Mouse (Mus musculus) hindbrain, embryonic 12.5 days (tissue): ENCODE data around the gene Tmod2. TPM values are rescaled to one million over a fixed set of nuclear protein-coding genes. Genes with fewer than 3 reads are reported as not detected.

Experiments
- ATAC-seq: fragments of 200-750 bp; cut with Nextera tagmentation; 2 replicates; pipeline ENCODE4 v1.8.0; 2017; ENCODE audit warnings: moderate TSS enrichment; ENCODE audit not compliant: low FRiP score
- H3K27ac ChIP-seq: fragments of 300-500 bp; sonication (generic); 2 replicates; pipeline ENCODE4 v1.5.1; 2016; ENCODE audit warnings: mild to moderate bottlenecking
- H3K27me3 ChIP-seq: fragments of 300-500 bp; sonication (generic); 2 replicates; pipeline ENCODE4 v1.6.1; 2016; ENCODE audit warnings: mild to moderate bottlenecking
- H3K36me3 ChIP-seq: fragments of 300-500 bp; sonication (generic); 2 replicates; pipeline ENCODE4 v1.6.1; 2016; ENCODE audit warnings: mild to moderate bottlenecking
- H3K4me1 ChIP-seq: fragments of 300-500 bp; sonication (generic); 2 replicates; pipeline ENCODE4 v1.6.1; 2016
- H3K4me2 ChIP-seq: fragments of 300-500 bp; sonication (generic); replicated peaks from 2 replicates; pipeline ENCODE4 v1.6.1; 2016; ENCODE audit warnings: mild to moderate bottlenecking
- H3K4me3 ChIP-seq: fragments of 300-500 bp; sonication (generic); 2 replicates; pipeline ENCODE4 v1.5.1; 2016; ENCODE audit warnings: mild to moderate bottlenecking
- H3K9ac ChIP-seq: fragments of 300-500 bp; sonication (generic); 2 replicates; pipeline ENCODE4 v1.6.1; 2016; ENCODE audit warnings: mild to moderate bottlenecking, moderate library complexity
- H3K9me3 ChIP-seq: fragments of 300-500 bp; sonication (generic); replicated peaks from 2 replicates; pipeline ENCODE4 v1.6.1; 2016; ENCODE audit warnings: mild to moderate bottlenecking
- WGBS: fragments of 180-500 bp; shearing (Covaris S2); methylation state at CpG from one replicate; pipeline ENCODE4 v1.1.7; 2016; 5-methylcytosine and 5-hydroxymethylcytosine counted together
- polyA plus RNA-seq: library from polyadenylated mRNA; unstranded; fragments of >200 nt; fragmentation: Nextera tagmentation; extraction: Ambion mirVana; gene quantifications from 2 replicates; pipeline ENCODE4 v1.2.1, GENCODE M21; 2016

Tmod2 gene
- polyA plus RNA-seq, 1 experiment from 2014 or later = 110 TPM

DNA sequence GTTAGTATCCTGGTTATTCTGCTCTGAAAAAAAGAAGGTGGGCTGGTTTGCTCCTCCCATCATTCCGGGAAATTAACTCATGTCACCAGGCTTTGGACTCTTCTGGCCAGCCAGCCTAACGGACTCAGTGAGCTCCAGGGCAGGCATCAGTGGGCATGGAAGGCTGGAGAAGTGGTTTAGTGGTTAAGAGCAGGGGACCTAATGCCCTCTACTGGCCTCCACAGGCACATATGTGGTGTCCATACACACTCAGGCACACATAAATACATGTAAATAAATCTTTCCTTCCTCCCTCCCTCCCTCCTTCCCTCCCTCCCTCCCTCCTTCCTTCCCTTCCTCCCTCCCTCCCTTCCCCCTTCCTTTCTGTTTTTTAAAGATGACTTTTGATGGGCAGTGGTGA, 47.9 kb downstream of the Tmod2 start:
- Histone ChIP-seq H3K4me3 (no peak overlapping the region), H3K27me3 (no peaks in the 10 kb centered on the region), H3K4me2 (no peak overlapping the region), H3K9ac (no peak overlapping the region), H3K36me3 (no peaks in the 10 kb centered on the region), H3K27ac (no peak overlapping the region), H3K9me3 (no peaks in the 10 kb centered on the region), H3K4me1 (no peaks in the 10 kb centered on the region)
- no peak for ATAC-seq
- 42% methylated on average over 2 of the region's 2 CpGs for WGBS

DNA sequence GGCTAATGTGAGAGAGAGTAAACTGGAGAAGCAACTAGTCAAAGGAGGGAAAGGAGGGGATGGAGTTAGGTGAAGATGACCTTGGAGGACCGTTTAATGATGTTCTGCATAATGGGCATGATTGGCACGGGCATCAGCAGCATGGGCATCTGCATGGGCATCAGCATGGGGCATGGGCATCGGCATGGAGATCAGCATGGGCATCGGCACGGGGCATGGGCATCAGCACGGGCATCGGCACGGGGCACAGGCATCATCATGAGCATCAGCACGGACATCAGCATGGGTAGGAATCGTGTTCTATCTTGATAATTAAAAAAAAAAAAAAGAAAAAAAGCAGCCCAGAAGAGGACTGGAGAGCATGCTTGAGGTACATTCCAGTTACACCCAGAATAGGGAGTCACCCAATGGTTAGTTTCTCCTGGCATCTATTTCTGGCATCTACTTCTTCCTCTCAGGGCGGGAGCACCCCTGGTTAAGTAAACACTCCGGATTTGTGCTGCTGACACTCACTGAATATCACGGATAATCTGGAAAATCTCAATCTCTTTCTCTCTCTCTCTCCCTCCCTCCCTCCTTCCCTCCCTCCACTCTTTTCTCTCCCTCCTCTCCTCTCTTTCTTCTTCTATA, 50.0 kb downstream of the Tmod2 start:
- no peak for ATAC-seq
- no peaks in the 10 kb centered on the region for H3K9me3 ChIP-seq
- no peak overlapping the region for H3K4me2 ChIP-seq
- H3K9ac ChIP-seq = no peak overlapping the region
- no peaks in the 10 kb centered on the region for H3K27me3 ChIP-seq
- H3K36me3 ChIP-seq = no peaks in the 10 kb centered on the region
- H3K4me3 ChIP-seq = no peak overlapping the region
- H3K27ac ChIP-seq = no peak overlapping the region
- H3K4me1 ChIP-seq = peaks cover 9% of the 10 kb centered on the region
- 87% methylated on average over 13 of the region's 13 CpGs for WGBS

DNA sequence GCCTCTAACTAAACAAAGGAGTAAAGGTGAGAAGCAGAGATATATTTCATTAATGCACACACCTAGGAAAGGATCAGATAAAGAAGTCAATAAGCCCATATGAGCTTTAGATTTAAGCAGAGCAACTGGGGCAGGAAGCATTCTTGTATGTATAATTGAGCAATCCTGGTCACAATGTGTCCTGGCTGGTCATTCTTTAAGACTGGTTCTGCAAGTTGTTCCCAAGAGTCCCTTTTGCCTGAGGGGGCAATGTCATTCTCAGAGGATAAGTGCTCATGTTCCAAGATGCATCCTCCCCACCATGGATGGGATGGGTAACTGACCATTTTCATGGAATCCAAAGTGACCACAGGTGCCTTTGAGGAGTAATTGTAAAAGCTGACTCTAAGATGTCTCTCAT, 50.8 kb downstream of the Tmod2 start:
- Histone ChIP-seq H3K9ac (no peak overlapping the region), H3K9me3 (no peaks in the 10 kb centered on the region), H3K4me2 (no peak overlapping the region), H3K36me3 (no peaks in the 10 kb centered on the region), H3K4me1 (peaks cover 9% of the 10 kb centered on the region), H3K27me3 (no peaks in the 10 kb centered on the region), H3K27ac (no peak overlapping the region), H3K4me3 (no peak overlapping the region)
- no peak for ATAC-seq

DNA sequence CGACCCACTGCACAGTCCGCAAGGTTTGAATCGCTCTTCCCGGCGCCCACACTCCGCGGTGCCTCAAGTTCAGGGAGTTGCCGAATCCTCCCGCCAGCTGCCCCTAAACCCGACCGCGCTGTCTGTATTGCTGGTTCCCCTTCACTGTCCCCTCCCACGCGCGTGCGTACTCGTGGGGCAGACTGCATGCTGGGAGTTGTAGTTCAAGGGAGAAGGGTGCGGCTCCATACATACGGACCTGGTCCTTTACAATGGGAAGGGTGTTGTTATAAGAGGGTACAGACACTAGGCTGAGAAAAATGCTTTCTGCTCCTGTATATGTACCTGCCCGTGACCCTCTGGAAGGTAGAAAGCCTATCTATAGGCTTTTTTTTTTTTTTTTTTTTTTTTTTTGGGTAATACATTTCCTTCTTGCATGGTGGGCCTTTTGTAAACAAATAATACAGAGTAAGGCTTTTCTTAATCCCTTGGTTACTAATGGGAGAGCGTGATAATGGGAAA, 51.6 kb downstream of the Tmod2 start, which contains the start of gene Tmod3:
Gene Tmod3 (minus strand): TSS at position 146 of the 501 bp plus-strand sequence.
- Histone ChIP-seq H3K9ac (peak within 1 kb of the TSS; percentile 86), H3K9me3 (no peaks in the 10 kb centered on the region), H3K27ac (peak within 1 kb of the TSS; percentile 81), H3K36me3 (no peaks in the 10 kb centered on the region), H3K4me3 (peak within 1 kb of the TSS; percentile 81), H3K4me2 (peak within 1 kb of the TSS; percentile 84), H3K4me1 (peaks cover 9% of the 10 kb centered on the region), H3K27me3 (no peaks in the 10 kb centered on the region)
- WGBS = 3% methylated on average over 21 of the region's 21 CpGs
- peak; percentile 98 for ATAC-seq

DNA sequence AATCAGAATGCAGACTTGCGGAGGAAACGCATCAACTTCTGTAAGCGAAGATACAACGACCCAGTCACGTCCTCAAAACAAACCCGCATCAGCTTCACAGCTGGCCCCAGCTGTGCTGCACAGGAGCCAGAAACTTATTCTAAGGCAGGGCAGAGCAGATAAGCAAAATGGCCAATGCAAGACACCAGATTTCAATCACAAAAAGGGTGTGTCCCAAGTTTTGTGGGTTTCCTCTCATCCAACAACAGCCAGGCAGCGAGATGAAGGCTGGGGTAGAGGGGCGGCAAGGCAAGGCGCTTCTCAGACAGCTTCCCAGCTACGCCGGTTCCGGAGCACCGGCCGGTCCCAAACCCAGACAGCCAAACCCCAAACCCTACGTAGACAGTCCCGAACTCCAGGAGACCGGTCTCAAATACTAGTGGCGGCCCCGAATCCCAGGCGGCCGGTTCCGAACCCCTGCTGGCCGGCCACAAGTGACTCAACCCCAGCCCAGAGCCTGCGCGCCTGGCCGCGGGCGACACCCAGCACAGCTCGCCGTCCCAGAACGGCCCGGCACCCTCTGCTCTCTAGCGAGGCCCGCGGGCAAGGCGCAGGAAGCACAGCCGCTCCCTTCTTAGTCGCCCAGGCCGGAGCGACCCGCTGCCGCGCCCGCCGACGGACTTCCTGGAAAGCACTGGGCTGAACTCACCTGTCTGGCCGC, 52.2 kb downstream of the Tmod2 start:
- under 1% methylated on average over 46 of the region's 47 CpGs for WGBS

DNA sequence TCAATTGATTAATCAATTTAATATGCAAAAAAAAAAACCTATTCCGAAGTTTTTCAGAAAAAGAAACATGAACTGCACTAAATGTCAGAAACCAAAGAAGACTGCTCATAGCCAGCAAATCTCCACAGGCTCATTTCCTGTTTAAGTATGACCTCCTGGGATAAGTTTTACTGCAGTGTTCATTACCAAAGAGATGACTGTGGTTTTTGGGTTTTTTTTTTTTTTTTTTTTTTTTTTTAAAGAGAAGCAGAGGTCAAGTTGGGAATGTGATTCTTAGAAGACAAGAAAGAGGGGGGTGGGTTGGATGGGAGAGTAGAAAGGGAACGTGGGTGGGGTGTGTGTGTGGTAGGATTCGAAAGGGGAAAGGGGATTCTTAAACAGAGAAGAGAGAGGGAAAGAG, 52.8 kb downstream of the Tmod2 start:
- Histone ChIP-seq H3K27me3 (no peaks in the 10 kb centered on the region), H3K36me3 (no peaks in the 10 kb centered on the region), H3K4me3 (peak overlapping the region; percentile 81), H3K4me2 (peak overlapping the region; percentile 84), H3K9me3 (no peaks in the 10 kb centered on the region), H3K4me1 (peaks cover 9% of the 10 kb centered on the region), H3K9ac (peak overlapping the region; percentile 86), H3K27ac (no peak overlapping the region)
- ATAC-seq = no peak
- 24% methylated on average over 3 of the region's 3 CpGs for WGBS

More for the DNA sequence above, 52.2 kb downstream of the Tmod2 start:
- H3K9me3 ChIP-seq = no peaks in the 10 kb centered on the region
- ATAC-seq = peak; percentile 93
- peak overlapping the region; percentile 84 for H3K4me2 ChIP-seq
- H3K9ac ChIP-seq = peak overlapping the region; percentile 86
- H3K27me3 ChIP-seq = no peaks in the 10 kb centered on the region
- peaks cover 9% of the 10 kb centered on the region for H3K4me1 ChIP-seq
- H3K27ac ChIP-seq = peak overlapping the region; percentile 81
- peak overlapping the region; percentile 81 for H3K4me3 ChIP-seq
- H3K36me3 ChIP-seq = no peaks in the 10 kb centered on the region

DNA sequence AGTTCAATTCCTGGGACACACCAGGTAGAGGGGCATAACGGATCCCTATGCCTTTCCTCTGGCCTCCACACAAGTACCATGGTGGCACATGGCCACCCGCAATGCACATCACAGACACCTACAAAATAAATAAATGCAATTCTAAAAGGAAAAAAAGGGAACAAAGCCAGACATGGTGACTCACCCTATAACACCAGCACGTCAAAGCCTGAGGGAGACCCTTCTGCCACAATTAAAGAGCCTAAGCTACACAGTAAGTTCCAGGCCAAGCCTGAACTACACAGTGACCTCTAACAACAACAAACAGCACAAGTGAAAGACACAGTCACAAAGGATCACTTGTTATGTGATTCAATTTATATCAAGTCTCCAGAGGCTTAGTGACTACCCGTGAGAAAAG, 57.4 kb downstream of the Tmod2 start:
- Histone ChIP-seq H3K4me1 (peaks cover 11% of the 10 kb centered on the region), H3K9ac (no peak overlapping the region), H3K4me3 (no peak overlapping the region), H3K36me3 (no peaks in the 10 kb centered on the region; the same call in 1 of the 2 replicates), H3K27ac (no peak overlapping the region), H3K27me3 (no peaks in the 10 kb centered on the region), H3K9me3 (peaks cover 5% of the 10 kb centered on the region; the same call in 1 of the 2 replicates), H3K4me2 (no peak overlapping the region)
- 75% methylated on average over 4 of the region's 4 CpGs for WGBS
- no peak for ATAC-seq

DNA sequence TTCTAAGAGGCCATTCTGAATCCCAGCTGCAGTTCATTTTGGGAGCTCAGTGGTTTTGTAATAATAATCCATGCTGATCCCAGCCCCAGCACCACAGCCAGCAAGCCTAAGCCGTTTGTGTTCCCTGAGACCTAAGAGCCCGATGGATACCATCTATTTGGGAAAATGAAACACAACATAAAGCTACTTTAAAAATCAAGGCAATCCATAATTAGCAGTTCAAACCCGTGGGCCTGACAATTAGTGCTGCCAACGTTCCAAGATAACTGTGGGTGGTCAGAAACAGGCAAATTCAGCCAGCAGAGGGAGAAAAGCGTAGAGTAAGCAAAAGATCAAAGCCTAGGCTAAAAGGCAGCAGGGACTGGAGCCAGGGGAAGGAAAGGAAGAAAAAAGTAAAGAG, 59.8 kb downstream of the Tmod2 start:
- 58% methylated on average over 5 of the region's 5 CpGs for WGBS
- peaks cover 2% of the 10 kb centered on the region for H3K4me1 ChIP-seq

DNA sequence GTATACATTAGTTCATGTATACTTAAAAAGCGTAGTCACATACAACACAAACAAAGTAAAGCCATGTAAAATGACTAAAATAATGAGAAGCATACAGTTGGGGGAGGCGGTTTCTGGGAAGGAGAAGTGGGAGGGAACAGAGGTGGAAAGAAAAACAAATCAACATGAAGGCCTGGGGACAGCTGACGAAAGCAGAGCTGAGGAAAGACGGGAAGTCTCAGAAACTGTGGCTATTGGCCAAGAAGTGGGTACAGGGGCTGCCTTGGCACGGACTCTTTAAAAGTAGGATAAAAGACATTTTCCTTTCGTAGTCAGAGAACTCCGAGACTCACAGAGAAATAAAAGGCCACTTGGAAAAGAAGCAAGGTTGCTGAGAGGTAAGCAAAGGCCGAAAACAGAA, 62.1 kb downstream of the Tmod2 start:
- no peak for ATAC-seq
- WGBS = 75% methylated on average over 8 of the region's 8 CpGs
- Histone ChIP-seq H3K36me3 (no peaks in the 10 kb centered on the region; the same call in 1 of the 2 replicates), H3K4me2 (no peak overlapping the region), H3K27ac (no peak overlapping the region), H3K4me3 (no peak overlapping the region), H3K9ac (no peak overlapping the region), H3K9me3 (peaks cover 5% of the 10 kb centered on the region; the same call in 1 of the 2 replicates), H3K27me3 (no peaks in the 10 kb centered on the region), H3K4me1 (peaks cover 2% of the 10 kb centered on the region)

More for the DNA sequence above, 59.8 kb downstream of the Tmod2 start:
- Histone ChIP-seq H3K9me3 (peaks cover 5% of the 10 kb centered on the region; the same call in 1 of the 2 replicates), H3K9ac (no peak overlapping the region), H3K27me3 (no peaks in the 10 kb centered on the region), H3K4me2 (no peak overlapping the region), H3K4me3 (no peak overlapping the region), H3K27ac (no peak overlapping the region), H3K36me3 (no peaks in the 10 kb centered on the region; the same call in 1 of the 2 replicates)
- ATAC-seq = no peak

DNA sequence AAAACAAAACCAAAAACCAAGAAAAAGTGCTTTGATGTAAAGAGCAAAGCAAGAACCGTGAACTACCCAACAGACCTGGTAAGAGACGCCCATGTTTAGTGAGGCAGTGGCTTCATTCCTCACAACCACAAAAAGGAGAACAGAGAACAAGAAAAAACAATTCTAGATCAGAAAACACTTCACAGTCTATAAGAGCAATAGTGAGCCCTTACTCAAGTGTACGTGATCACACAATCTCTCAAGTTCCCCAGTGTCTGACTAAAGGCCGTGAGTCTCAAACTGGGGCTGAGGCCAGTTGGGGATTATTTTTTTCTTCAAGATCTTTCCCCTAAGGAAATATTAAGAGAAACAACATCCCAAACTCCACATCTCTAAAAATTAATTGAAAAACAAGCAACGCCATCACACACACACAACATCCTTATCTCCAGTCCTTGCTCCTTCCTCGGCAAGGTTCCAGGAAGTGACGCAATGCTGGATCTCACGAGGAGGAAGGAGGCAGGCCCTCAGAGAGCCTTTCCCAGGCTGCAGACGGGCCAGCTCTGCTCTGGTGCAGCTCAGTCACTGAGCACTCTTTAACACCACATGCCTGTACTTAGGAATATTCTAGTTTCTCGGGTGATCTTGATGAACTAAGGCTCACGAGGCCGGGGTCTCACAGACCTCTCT, 64.1 kb downstream of the Tmod2 start:
- no peak overlapping the region for H3K27ac ChIP-seq
- no peaks in the 10 kb centered on the region; the same call in 1 of the 2 replicates for H3K36me3 ChIP-seq
- H3K27me3 ChIP-seq = no peaks in the 10 kb centered on the region
- 82% methylated on average over 12 of the region's 12 CpGs for WGBS
- no peak overlapping the region for H3K4me2 ChIP-seq
- no peak overlapping the region for H3K4me3 ChIP-seq
- peaks cover 5% of the 10 kb centered on the region; the same call in 1 of the 2 replicates for H3K9me3 ChIP-seq
- no peak for ATAC-seq
- H3K9ac ChIP-seq = no peak overlapping the region
- no peaks in the 10 kb centered on the region; the same call in none of the 2 replicates for H3K4me1 ChIP-seq

DNA sequence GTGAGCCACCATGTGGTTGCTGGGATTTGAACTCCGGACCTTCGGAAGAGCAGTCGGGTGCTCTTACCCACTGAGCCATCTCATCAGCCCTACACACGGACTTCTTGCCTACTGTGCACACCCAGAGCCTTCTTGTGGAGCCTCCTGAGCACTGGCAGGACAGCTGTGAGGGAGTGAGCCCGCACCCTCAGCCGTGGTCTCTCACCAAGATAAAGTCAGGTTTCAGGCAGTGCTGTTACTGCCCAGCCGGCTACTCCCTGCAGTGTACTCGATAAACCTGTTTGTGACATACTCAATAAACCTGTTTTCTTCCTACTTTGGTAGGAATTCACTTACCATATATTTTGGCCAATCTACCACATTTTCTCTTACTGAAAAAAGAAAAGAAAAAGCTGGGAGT, 65.6 kb downstream of the Tmod2 start:
- 87% methylated on average over 8 of the region's 8 CpGs for WGBS
- Histone ChIP-seq H3K9me3 (0 out of 2 replicates have a peak, but pooled peaks cover under 1% of the 10 kb centered on the region), H3K4me1 (peaks cover 5% of the 10 kb centered on the region; the same call in 1 of the 2 replicates), H3K27me3 (no peaks in the 10 kb centered on the region), H3K36me3 (no peaks in the 10 kb centered on the region; the same call in 1 of the 2 replicates), H3K4me3 (no peak overlapping the region), H3K4me2 (no peak overlapping the region), H3K27ac (no peak overlapping the region), H3K9ac (no peak overlapping the region)
- ATAC-seq = no peak

DNA sequence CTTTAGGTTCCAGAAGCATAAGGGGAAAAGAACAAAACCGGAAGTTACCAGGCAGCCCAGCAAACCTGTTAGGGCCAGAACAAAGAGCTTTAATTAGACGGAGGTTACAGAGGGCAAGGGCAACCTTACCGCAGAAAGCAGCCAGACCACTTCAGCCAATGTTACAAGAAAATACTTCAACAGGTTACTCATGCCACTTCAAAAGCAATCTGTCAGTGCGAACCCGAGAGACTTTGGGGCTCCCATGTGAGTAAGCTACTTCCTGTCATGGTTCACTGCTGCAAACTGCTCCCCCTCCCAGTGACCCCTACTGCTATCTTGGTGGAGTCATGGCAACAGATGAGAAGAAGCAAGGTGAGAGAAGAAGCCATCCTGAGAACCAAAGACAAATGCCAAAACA, 69.6 kb downstream of the Tmod2 start:
- no peaks in the 10 kb centered on the region for H3K9me3 ChIP-seq

More for the DNA sequence above, 69.6 kb downstream of the Tmod2 start:
- Histone ChIP-seq H3K27me3 (no peaks in the 10 kb centered on the region), H3K27ac (no peak overlapping the region), H3K4me2 (no peak overlapping the region), H3K4me1 (peaks cover 9% of the 10 kb centered on the region; the same call in 1 of the 2 replicates), H3K36me3 (no peaks in the 10 kb centered on the region), H3K4me3 (no peak overlapping the region), H3K9ac (no peak overlapping the region)
- 36% methylated on average over 5 of the region's 5 CpGs for WGBS
- no peak for ATAC-seq
